Mouse (Mus musculus) limb, embryonic 14.5 days (tissue): Measurements from ENCODE around the gene Fitm1. TPM values are rescaled to one million over a fixed set of nuclear protein-coding genes. Genes with fewer than 3 reads are reported as not detected.

Experiments used
- ATAC-seq: fragments of 200-750 bp; cut with Nextera tagmentation; 2 replicates; pipeline ENCODE4 v1.8.0; 2017; ENCODE audit warnings: low read depth, moderate number of reproducible peaks, moderate TSS enrichment; ENCODE audit not compliant: low FRiP score
- DNase-seq: peaks from one replicate; pipeline ENCODE4 v3.0.0-alpha.2; 2015; ENCODE audit warnings: low spot score
- H3K27ac ChIP-seq: fragments of 300-500 bp; sonication (generic); replicated peaks from 2 replicates; pipeline ENCODE4 v1.5.1; 2014; ENCODE audit warnings: low read depth, mild to moderate bottlenecking, low read length, moderate library complexity, mixed read lengths
- H3K27me3 ChIP-seq: fragments of 300-500 bp; sonication (generic); 2 replicates; pipeline ENCODE4 v1.6.1; 2014; ENCODE audit warnings: low read length, mixed read lengths; ENCODE audit not compliant: control insufficient read depth, insufficient read depth
- H3K36me3 ChIP-seq: fragments of 300-500 bp; sonication (generic); 2 replicates; pipeline ENCODE4 v1.6.1; 2014; ENCODE audit warnings: mild to moderate bottlenecking, low read length, moderate library complexity, mixed read lengths; ENCODE audit not compliant: control insufficient read depth, insufficient read depth
- H3K4me1 ChIP-seq: fragments of 300-500 bp; sonication (generic); 2 replicates; pipeline ENCODE4 v1.6.1; 2014; ENCODE audit warnings: antibody characterized with exemption, low read length, mixed read lengths; ENCODE audit not compliant: control insufficient read depth, insufficient read depth
- H3K4me2 ChIP-seq: fragments of 300-500 bp; sonication (generic); replicated peaks from 2 replicates; pipeline ENCODE4 v1.6.1; 2014; ENCODE audit warnings: low read depth, mild to moderate bottlenecking, low read length, moderate library complexity; ENCODE audit not compliant: severe bottlenecking
- H3K4me3 ChIP-seq: fragments of 300-500 bp; sonication (generic); replicated peaks from 2 replicates; pipeline ENCODE4 v1.5.1; 2014; ENCODE audit warnings: low read length
- H3K9ac ChIP-seq: fragments of 300-500 bp; sonication (generic); 2 replicates; pipeline ENCODE4 v1.6.1; 2014; ENCODE audit warnings: mild to moderate bottlenecking, low read depth, low read length, moderate library complexity; ENCODE audit not compliant: severe bottlenecking
- H3K9me3 ChIP-seq: fragments of 300-500 bp; sonication (generic); 2 replicates; pipeline ENCODE4 v1.6.1; 2016; ENCODE audit warnings: low read length; ENCODE audit not compliant: control insufficient read depth
- POLR2A ChIP-seq: fragments of 200-500 bp; IDR thresholded peaks from 2 replicates; pipeline ENCODE4 v1.8.0; 2012; ENCODE audit warnings: inconsistent platforms, mild to moderate bottlenecking, moderate library complexity, borderline replicate concordance; ENCODE audit not compliant: insufficient read depth, insufficient read length; ENCODE audit errors: extremely low read depth
- WGBS: fragments of 180-500 bp; shearing (Covaris S2); extraction: QIAGEN DNeasy Blood & Tissue Kit; methylation state at CpG from one replicate; pipeline ENCODE4 v1.1.7; 2014; 5-methylcytosine and 5-hydroxymethylcytosine counted together
- polyA plus RNA-seq, 2 experiments: library from polyadenylated mRNA; depleted of rRNA in 1 of 2; stranded (reverse) in 1 of 2; unstranded in 1 of 2; fragments of >200 nt; fragmentation: Nextera tagmentation in 1 of 2; extraction: Ambion mirVana in 1 of 2; gene quantifications; 2 replicates each; pipeline versions ENCODE4 v1.2.1 to v1.2.3; 2012 to 2014

Gene Fitm1
- polyA plus RNA-seq, 2 experiments = 26.9 to 30.9 TPM

GRCm38 (mm10) chr14:55596036-55596690 is 20.7 kb downstream of the Fitm1 start:
- 74% methylated on average over 13 of the region's 13 CpGs for WGBS
- no peak overlapping the region for H3K9ac ChIP-seq
- peaks cover 8% of the 10 kb centered on the region for H3K4me1 ChIP-seq

GRCm38 (mm10) chr14:55598521-55599390 is 23.3 kb downstream of the Fitm1 start:
- Histone ChIP-seq H3K9me3 (no peaks in the 10 kb centered on the region), H3K4me3 (no peak overlapping the region), H3K36me3 (peaks cover 89% of the 10 kb centered on the region), H3K4me2 (no peak overlapping the region), H3K4me1 (peaks cover 2% of the 10 kb centered on the region; the same call in 1 of the 2 replicates), H3K9ac (no peak overlapping the region), H3K27me3 (no peaks in the 10 kb centered on the region), H3K27ac (no peak overlapping the region)
- ATAC-seq = no peak
- no peak for TF ChIP-seq POLR2A
- WGBS = 95% methylated on average over 21 of the region's 21 CpGs
- no peak for DNase-seq

More at GRCm38 (mm10) chr14:55596036-55596690, 20.7 kb downstream of the Fitm1 start:
- no peak overlapping the region for H3K4me3 ChIP-seq
- H3K27ac ChIP-seq = no peak overlapping the region
- H3K36me3 ChIP-seq = peaks cover 64% of the 10 kb centered on the region
- no peak for TF ChIP-seq POLR2A
- H3K27me3 ChIP-seq = no peaks in the 10 kb centered on the region
- no peaks in the 10 kb centered on the region for H3K9me3 ChIP-seq
- DNase-seq (no peak), ATAC-seq (no peak)
- H3K4me2 ChIP-seq = no peak overlapping the region

DNA sequence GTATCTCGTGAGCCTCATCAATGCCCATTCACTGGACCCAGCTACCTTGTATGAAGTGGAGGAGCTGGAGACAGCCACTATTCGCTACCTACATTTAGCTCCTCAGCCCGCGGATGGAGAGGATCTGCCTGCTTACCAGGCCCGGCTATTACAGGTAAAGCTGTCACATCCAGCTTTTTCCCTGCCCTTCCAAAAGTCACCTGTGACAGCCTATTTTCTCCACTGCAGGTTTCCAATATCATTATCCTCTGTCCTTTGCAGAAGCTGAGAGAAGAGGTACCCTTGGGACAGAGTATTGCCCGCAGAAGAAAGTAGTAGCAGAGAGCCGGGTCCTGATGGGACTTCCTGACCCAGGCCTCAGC is 27.8 kb downstream of the Fitm1 start, which contains the start of gene Irf9:
Irf9 (plus strand) TSS at position 301 of the 362 bp plus-strand sequence.
- H3K27ac ChIP-seq = peak within 1 kb of the TSS; percentile 21; the same call in 1 of the 2 replicates
- peaks cover 73% of the 10 kb centered on the region for H3K36me3 ChIP-seq
- H3K4me2 ChIP-seq = peak within 1 kb of the TSS; percentile 49
- H3K9ac ChIP-seq = peak within 1 kb of the TSS; percentile 25; the same call in 1 of the 2 replicates
- WGBS = 73% methylated on average over 7 of the region's 7 CpGs
- H3K4me1 ChIP-seq = peaks cover 5% of the 10 kb centered on the region
- ATAC-seq (no peak), DNase-seq (no peak)
- H3K27me3 ChIP-seq = no peaks in the 10 kb centered on the region
- no peaks in the 10 kb centered on the region for H3K9me3 ChIP-seq
- TF ChIP-seq POLR2A = no peak
- peak within 1 kb of the TSS; percentile 33 for H3K4me3 ChIP-seq

- Histone ChIP-seq H3K9me3 (no peaks in the 10 kb centered on the region), H3K27ac (peak overlapping the region; percentile 21; the same call in 1 of the 2 replicates), H3K4me1 (peaks cover 5% of the 10 kb centered on the region), H3K36me3 (peaks cover 73% of the 10 kb centered on the region), H3K4me3 (peak overlapping the region; percentile 33), H3K9ac (peak overlapping the region; percentile 25; the same call in 1 of the 2 replicates), H3K4me2 (peak overlapping the region; percentile 49), H3K27me3 (no peaks in the 10 kb centered on the region)
- ATAC-seq (peak; percentile 94), DNase-seq (peak; percentile 92)
- no peak for TF ChIP-seq POLR2A
- WGBS = 16% methylated on average over 18 of the region's 19 CpGs
Measured at GRCm38 (mm10) chr14:55603633-55604576, 28.5 kb downstream of the Fitm1 start.
